Mouse (Mus musculus): ENCODE data around the gene Irgq. TPM values are rescaled to one million over a fixed set of nuclear protein-coding genes. Genes with fewer than 3 reads are reported as not detected.
"Not testable (repeated sequence)": the region's sequence is repeated elsewhere in the genome, so short reads cannot be mapped to it uniquely, and the experiment has no call there.

The Irgq gene
- polyA plus RNA-seq, 1 experiment from 2014 or later, result 8.4 TPM

GRCm38 (mm10) chr7:24501492-24501891, 29.0 kb upstream of the Irgq start:
- WGBS, result 44% methylated on average over 21 of the region's 21 CpGs
- Histone ChIP-seq H3K4me3 (no peak overlapping the region), H3K27me3 (ENCODE audit: low read depth, poor library complexity, severe bottlenecking) (peaks cover 65% of the 10 kb centered on the region)

GRCm38 (mm10) chr7:24504004-24504403, 26.5 kb upstream of the Irgq start:
- Histone ChIP-seq H3K27me3 (ENCODE audit: low read depth, poor library complexity, severe bottlenecking) (peaks cover 47% of the 10 kb centered on the region), H3K4me3 (peak overlapping the region; percentile 18; the same call in 1 of the 2 replicates), H3K4me1 (peaks cover 56% of the 10 kb centered on the region), H3K9me3 (replicated peaks) (no peaks in the 10 kb centered on the region), H3K27ac (no peak overlapping the region), H3K36me3 (peaks cover 3% of the 10 kb centered on the region; the same call in 1 of the 2 replicates)
- 23% methylated on average over 10 of the region's 10 CpGs for WGBS
- no peak for DNase-seq (ENCODE audit: low spot score)

More at GRCm38 (mm10) chr7:24501492-24501891, 29.0 kb upstream of the Irgq start:
- DNase-seq (ENCODE audit: low spot score), result no peak
- peaks cover 3% of the 10 kb centered on the region; the same call in 1 of the 2 replicates for H3K36me3 ChIP-seq
- no peak overlapping the region for H3K27ac ChIP-seq
- H3K4me1 ChIP-seq, result peaks cover 47% of the 10 kb centered on the region
- H3K9me3 ChIP-seq (replicated peaks), result no peaks in the 10 kb centered on the region

GRCm38 (mm10) chr7:24504868-24505267, 25.6 kb upstream of the Irgq start:
- Histone ChIP-seq H3K9me3 (replicated peaks) (no peaks in the 10 kb centered on the region), H3K27ac (0 out of 2 replicates have a peak overlapping the region, but pooled peaks have one; percentile 26), H3K27me3 (ENCODE audit: low read depth, poor library complexity, severe bottlenecking) (peaks cover 39% of the 10 kb centered on the region), H3K4me3 (0 out of 2 replicates have a peak overlapping the region, but pooled peaks have one; percentile 19), H3K4me1 (peaks cover 47% of the 10 kb centered on the region), H3K36me3 (peaks cover 3% of the 10 kb centered on the region; the same call in 1 of the 2 replicates)
- no peak for DNase-seq (ENCODE audit: low spot score)
- 3% methylated on average over 4 of the region's 4 CpGs for WGBS

GRCm38 (mm10) chr7:24505447-24506064, 24.9 kb upstream of the Irgq start:
- peaks cover 32% of the 10 kb centered on the region for H3K27me3 ChIP-seq (ENCODE audit: low read depth, poor library complexity, severe bottlenecking)
- peak overlapping the region; percentile 78 for H3K4me3 ChIP-seq
- H3K9me3 ChIP-seq (replicated peaks), result no peaks in the 10 kb centered on the region
- 18% methylated on average over 15 of the region's 15 CpGs for WGBS
- peaks cover 4% of the 10 kb centered on the region for H3K36me3 ChIP-seq
- DNase-seq (ENCODE audit: low spot score), result no peak
- H3K27ac ChIP-seq, result peak overlapping the region; percentile 100
- H3K4me1 ChIP-seq, result peaks cover 40% of the 10 kb centered on the region

- H3K36me3 ChIP-seq, result peaks cover 9% of the 10 kb centered on the region
- no peaks in the 10 kb centered on the region for H3K9me3 ChIP-seq (replicated peaks)
- no peak for DNase-seq (ENCODE audit: low spot score)
- 11% methylated on average over 3 of the region's 3 CpGs for WGBS
- H3K27me3 ChIP-seq (ENCODE audit: low read depth, poor library complexity, severe bottlenecking), result peaks cover 27% of the 10 kb centered on the region
- H3K27ac ChIP-seq, result peak overlapping the region; percentile 100
- H3K4me1 ChIP-seq, result peaks cover 40% of the 10 kb centered on the region
- peak overlapping the region; percentile 78 for H3K4me3 ChIP-seq
Measured at GRCm38 (mm10) chr7:24506065-24506459, 24.4 kb upstream of the Irgq start.

- Histone ChIP-seq H3K9me3 (replicated peaks) (no peaks in the 10 kb centered on the region), H3K27me3 (ENCODE audit: low read depth, poor library complexity, severe bottlenecking) (peaks cover 23% of the 10 kb centered on the region), H3K27ac (peak overlapping the region; percentile 100), H3K4me3 (peak overlapping the region; percentile 78), H3K4me1 (peaks cover 40% of the 10 kb centered on the region), H3K36me3 (peaks cover 13% of the 10 kb centered on the region)
- 1% methylated on average over 12 of the region's 12 CpGs for WGBS
- no peak for DNase-seq (ENCODE audit: low spot score)
Measured at GRCm38 (mm10) chr7:24506476-24506837, 24.0 kb upstream of the Irgq start.

GRCm38 (mm10) chr7:24506838-24507725, 23.4 kb upstream of the Irgq start, which contains the start of gene Zfp428:
Gene Zfp428 (plus strand): TSS chr7:24507006.
- peaks cover 16% of the 10 kb centered on the region for H3K27me3 ChIP-seq (ENCODE audit: low read depth, poor library complexity, severe bottlenecking)
- peaks cover 19% of the 10 kb centered on the region for H3K36me3 ChIP-seq
- peak within 1 kb of the TSS; percentile 78 for H3K4me3 ChIP-seq
- peak; percentile 94 for DNase-seq (ENCODE audit: low spot score)
- under 1% methylated on average over 84 of the region's 84 CpGs for WGBS
- H3K9me3 ChIP-seq (replicated peaks), result no peaks in the 10 kb centered on the region
- H3K4me1 ChIP-seq, result peaks cover 42% of the 10 kb centered on the region
- H3K27ac ChIP-seq, result peak within 1 kb of the TSS; percentile 100

GRCm38 (mm10) chr7:24507726-24508114, 22.8 kb upstream of the Irgq start:
- Histone ChIP-seq H3K4me3 (peak overlapping the region; percentile 78), H3K27me3 (ENCODE audit: low read depth, poor library complexity, severe bottlenecking) (0 out of 2 replicates have a peak, but pooled peaks cover 10% of the 10 kb centered on the region), H3K9me3 (replicated peaks) (no peaks in the 10 kb centered on the region), H3K27ac (peak overlapping the region; percentile 100), H3K36me3 (peaks cover 25% of the 10 kb centered on the region), H3K4me1 (peaks cover 42% of the 10 kb centered on the region)
- no peak for DNase-seq (ENCODE audit: low spot score)
- 1% methylated on average over 20 of the region's 20 CpGs for WGBS

- no peak for DNase-seq (ENCODE audit: low spot score)
- Histone ChIP-seq H3K27ac (no peak within 1 kb of the TSS), H3K36me3 (peaks cover 71% of the 10 kb centered on the region), H3K4me1 (peaks cover 9% of the 10 kb centered on the region), H3K9me3 (replicated peaks) (no peaks in the 10 kb centered on the region), H3K27me3 (ENCODE audit: low read depth, poor library complexity, severe bottlenecking) (no peaks in the 10 kb centered on the region), H3K4me3 (no peak within 1 kb of the TSS)
- WGBS, result 87% methylated on average over 7 of the region's 7 CpGs
Measured at GRCm38 (mm10) chr7:24512355-24512754, 18.1 kb upstream of the Irgq start, which contains the start of gene AC161166.1. Gene AC161166.1 (minus strand): TSS chr7:24512455.

GRCm38 (mm10) chr7:24516319-24516718, 14.2 kb upstream of the Irgq start:
- not testable (repeated sequence) for H3K4me3 ChIP-seq; H3K27me3 ChIP-seq (ENCODE audit: low read depth, poor library complexity, severe bottlenecking); DNase-seq (ENCODE audit: low spot score); H3K9me3 ChIP-seq (replicated peaks); H3K4me1 ChIP-seq; H3K27ac ChIP-seq
- peaks cover 75% of the 10 kb centered on the region for H3K36me3 ChIP-seq
- 63% methylated on average over 8 of the region's 8 CpGs for WGBS

GRCm38 (mm10) chr7:24517077-24517476, 13.4 kb upstream of the Irgq start:
- no peak overlapping the region for H3K4me3 ChIP-seq
- no peak overlapping the region for H3K27ac ChIP-seq
- H3K4me1 ChIP-seq, result no peaks in the 10 kb centered on the region; the same call in 1 of the 2 replicates
- no peak for DNase-seq (ENCODE audit: low spot score)
- H3K9me3 ChIP-seq (replicated peaks), result no peaks in the 10 kb centered on the region
- peaks cover 68% of the 10 kb centered on the region for H3K36me3 ChIP-seq
- no peaks in the 10 kb centered on the region for H3K27me3 ChIP-seq (ENCODE audit: low read depth, poor library complexity, severe bottlenecking)
- WGBS, result 63% methylated on average over 5 of the region's 5 CpGs

GRCm38 (mm10) chr7:24517654-24518053, 12.8 kb upstream of the Irgq start:
- no peaks in the 10 kb centered on the region for H3K9me3 ChIP-seq (replicated peaks)
- H3K27ac ChIP-seq, result no peak overlapping the region
- no peaks in the 10 kb centered on the region for H3K27me3 ChIP-seq (ENCODE audit: low read depth, poor library complexity, severe bottlenecking)
- no peak for DNase-seq (ENCODE audit: low spot score)
- peaks cover 62% of the 10 kb centered on the region for H3K36me3 ChIP-seq
- H3K4me3 ChIP-seq, result no peak overlapping the region
- no peaks in the 10 kb centered on the region; the same call in 1 of the 2 replicates for H3K4me1 ChIP-seq
- 69% methylated on average over 6 of the region's 6 CpGs for WGBS

- H3K9me3 ChIP-seq (replicated peaks), result no peaks in the 10 kb centered on the region
- DNase-seq (ENCODE audit: low spot score), result no peak
- no peaks in the 10 kb centered on the region for H3K27me3 ChIP-seq (ENCODE audit: low read depth, poor library complexity, severe bottlenecking)
- no peaks in the 10 kb centered on the region; the same call in 1 of the 2 replicates for H3K4me1 ChIP-seq
- H3K36me3 ChIP-seq, result peaks cover 47% of the 10 kb centered on the region
- no peak overlapping the region for H3K27ac ChIP-seq
- no peak overlapping the region for H3K4me3 ChIP-seq
- WGBS, result 67% methylated on average over 3 of the region's 3 CpGs
Measured at GRCm38 (mm10) chr7:24519130-24519529, 11.4 kb upstream of the Irgq start.
